Mouse (Mus musculus) stomach, postnatal 0 days (tissue): ENCODE measurements around the gene Tcf7l1.

ENCODE experiments used
- CTCF ChIP-seq: IDR thresholded peaks from 2 replicates; pipeline ENCODE4 v1.5.1; 2016; ENCODE audit warnings: antibody characterized with exemption, low read depth, mild to moderate bottlenecking, moderate library complexity
- EP300 ChIP-seq: optimal IDR thresholded peaks from 2 replicates; pipeline ENCODE3; 2016; ENCODE audit warnings: antibody characterized with exemption

DNA sequence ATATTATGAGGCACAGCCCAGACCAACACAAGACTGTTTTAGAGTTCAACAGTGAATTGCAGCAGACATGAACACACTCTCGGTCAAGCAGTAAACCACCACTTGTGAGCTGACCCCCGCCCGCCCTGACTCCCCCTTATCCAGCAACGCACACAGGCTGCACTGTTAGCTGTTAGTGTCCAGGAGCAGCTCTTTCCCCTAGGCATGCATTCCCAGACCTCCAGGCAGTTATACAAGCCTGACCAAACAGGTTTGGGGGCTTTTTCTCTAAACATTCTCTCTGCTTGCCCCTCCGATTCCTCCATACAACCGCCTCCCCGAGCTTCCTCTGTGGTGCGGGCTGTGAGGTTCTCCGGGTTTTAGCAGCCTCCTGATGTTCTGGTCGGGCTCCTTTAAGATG lies 112.0 kb downstream of the Tcf7l1 start:
- no peak for TF ChIP-seq CTCF
- no peak for TF ChIP-seq EP300
